Mouse (Mus musculus) heart, postnatal 0 days (tissue): Measurements from ENCODE around the gene Card6.

Source experiments
- CTCF ChIP-seq: IDR thresholded peaks from 2 replicates; pipeline ENCODE4 v1.5.1; 2016; ENCODE audit warnings: antibody characterized with exemption, control low read depth, low read depth
- EP300 ChIP-seq: IDR thresholded peaks from 2 replicates; pipeline ENCODE4 v1.6.1; 2016; ENCODE audit warnings: antibody characterized with exemption, low read depth

DNA sequence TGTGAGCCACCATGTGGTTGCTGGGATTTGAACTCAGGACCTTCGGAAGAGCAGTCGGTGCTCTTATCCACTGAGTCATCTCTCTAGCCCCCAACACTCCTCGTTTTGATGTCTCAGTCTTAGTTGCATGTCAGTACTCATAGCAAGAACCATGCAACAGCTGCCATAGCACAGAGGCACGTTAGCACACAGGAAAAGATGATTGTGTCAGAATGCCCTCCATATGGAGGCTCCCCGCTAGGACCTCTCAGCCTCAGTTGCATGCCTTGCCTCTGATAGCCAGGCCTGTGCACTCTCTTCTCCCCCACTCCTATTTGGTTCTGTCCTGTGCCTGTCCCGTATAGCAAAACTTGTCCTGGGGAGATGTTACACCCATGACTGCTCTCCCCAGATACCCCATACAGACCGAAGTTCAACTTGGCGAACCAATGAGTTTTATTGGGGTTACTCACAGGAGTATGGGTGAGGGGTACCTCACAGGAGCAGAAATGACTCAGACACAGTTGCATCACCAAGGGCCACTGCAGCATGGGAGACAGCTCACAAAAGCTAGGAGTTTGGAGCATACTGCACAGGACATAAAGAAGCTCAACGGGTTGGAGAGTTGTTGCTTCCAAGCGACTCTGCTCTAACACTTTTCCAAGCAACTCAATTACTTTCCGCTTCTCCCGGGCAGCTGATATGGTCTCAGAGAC is 20.9 kb upstream of the Card6 start:
- TF ChIP-seq EP300: no peak
- no peak for TF ChIP-seq CTCF
